Mouse (Mus musculus) kidney, postnatal 36 days (tissue): Measurements from ENCODE around the gene Aqr.

Source experiments
- DNase-seq, 2 experiments: peaks; one replicate each; pipeline ENCODE4 v3.0.0; 2021 to 2022; ENCODE audit warnings: mixed read lengths in 2 of 2

Gene Aqr

GRCm38 (mm10) chr2:114059608-114060007 is 127.2 kb downstream of the Aqr start:
- no peak for DNase-seq

DNA sequence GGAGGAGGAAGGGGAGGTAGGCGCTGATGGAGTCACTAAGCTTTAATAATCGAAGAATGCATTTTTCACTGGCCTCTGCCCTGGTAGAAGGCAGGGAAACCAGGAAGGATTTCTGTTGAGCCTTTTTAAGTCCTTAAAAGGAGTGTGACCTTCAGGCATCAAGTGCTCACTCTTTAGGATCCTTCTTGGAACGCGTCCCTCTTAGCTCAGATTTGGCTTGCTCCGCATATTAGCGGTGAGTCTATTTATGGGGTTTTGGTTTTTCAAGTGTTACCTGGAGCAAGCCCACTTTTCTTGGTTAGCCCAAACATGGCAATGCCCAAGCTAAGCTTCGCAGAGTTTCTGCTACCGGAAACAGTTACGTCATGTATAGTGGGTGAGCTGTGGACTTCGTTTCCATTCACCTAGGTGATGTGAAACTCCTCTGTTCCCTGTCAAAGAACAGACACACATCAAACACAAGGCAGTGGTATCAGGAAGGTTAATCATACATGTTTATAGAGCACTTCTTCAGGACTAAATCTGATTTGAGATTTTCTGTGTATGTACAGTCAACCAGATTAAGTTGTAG is 128.5 kb downstream of the Aqr start:
- DNase-seq, result no peak

DNA sequence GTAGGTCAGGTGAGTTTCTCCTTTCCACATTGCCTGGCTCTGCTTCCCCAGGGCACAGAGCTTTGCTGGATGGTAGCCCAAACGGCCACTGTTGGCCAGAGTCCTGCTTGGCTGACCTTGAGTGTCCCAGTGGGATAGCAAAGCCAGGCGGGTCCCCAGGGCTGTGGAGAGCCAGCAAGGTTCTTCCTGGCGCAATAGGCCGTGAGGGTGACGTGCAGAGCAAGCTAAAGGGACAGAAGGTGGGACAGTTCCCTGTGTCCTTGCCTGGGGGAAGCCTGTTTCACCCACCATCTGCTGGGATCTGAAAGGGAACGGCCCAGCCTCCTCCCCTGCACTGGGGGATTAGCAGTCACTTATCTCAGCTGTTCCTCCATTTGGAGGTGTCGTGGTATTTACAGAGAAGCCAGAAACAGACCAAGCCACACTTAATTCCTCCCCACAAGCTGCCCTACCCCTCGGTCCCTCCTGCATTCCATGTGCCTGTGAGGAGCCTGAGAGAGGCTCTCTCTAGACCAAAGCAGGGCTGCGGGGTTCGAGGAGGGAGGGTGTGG is 129.4 kb downstream of the Aqr start:
- peak; percentile 44 to 63 for DNase-seq

DNA sequence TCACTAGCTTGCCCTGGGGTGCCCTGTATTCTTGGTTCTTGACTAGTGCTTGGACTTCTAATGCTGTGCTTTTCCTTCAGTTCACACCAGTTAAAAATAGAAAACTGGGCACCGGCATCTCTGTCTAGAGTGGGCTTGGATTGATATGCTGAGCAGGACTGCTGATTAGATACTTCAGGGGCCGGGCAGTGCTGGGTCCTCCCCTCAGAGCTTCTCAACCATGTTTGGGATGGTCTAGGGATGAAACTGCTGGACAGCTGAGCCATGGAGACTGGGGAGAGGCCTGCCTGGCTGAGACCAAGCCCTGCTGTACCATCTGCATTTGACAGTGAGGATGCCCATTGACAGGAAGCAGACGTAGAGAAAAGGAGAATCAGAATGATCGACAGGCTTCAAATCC is 132.7 kb downstream of the Aqr start:
- DNase-seq, result no peak

DNA sequence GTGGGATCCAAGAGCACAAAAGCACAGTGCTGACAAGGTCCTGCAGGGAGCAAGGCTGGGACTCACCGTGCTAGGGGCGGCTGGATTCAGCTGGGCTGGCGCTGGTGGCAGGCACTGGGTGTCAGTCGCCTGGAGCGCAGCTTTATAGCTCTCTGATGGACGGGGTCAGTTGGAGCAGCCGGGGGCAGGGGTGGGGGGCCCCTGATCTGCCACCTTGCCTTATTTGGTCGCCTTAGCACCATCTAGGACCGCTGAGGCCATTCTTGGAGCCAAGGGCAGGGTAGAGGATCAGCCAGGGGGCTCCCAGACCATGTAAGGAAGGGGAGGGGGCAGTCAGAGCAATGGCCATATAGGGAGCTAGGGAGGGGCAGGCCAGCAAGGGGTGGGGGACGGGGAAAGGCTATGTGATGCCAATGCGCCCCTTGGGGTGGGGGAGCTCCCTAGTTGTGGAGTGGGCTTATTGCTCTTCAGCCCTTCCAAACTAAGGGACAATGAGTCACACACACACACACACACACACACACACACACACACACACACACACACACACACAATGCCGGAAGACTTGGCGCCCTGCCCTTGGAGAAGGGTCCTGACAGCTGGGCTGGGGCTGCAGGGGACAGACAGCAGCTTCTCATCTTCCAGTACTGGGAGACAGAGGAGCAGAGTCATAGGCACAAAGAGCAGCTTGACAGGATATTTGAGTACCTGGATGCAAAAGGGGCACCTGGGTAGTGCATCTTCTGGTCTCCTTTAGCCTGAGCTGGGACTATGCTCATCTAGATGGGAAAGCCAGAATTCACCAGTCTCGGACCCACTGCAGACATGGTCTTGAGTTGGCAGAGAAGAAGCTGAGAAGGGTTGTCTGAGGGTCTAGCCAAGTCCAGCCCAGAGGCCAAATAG is 133.9 kb downstream of the Aqr start, which contains the start of gene Actc1:
Actc1 (minus strand) TSS at position 853 of the 903 bp plus-strand sequence.
- DNase-seq, result no peak

DNA sequence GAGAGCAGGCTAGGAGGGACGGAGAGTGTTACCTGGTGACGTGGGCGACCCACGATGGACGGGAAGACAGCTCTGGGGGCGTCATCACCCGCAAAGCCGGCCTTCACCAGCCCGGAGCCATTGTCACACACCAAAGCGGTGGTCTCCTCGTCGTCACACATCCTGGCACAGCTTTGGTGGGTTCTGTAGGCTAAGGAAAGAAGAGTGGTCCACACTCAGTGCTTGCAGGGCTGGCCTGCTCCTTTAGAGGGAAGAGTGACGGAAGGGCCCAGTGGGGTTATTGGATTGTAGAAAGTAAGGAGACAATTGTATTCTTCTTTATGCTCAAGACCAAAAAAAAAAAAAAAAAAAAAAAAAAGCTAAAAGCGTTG is 135.0 kb downstream of the Aqr start:
- no peak for DNase-seq
